ENCODE assay signal across 8 mouse cellular contexts in the genomic region with DNA sequence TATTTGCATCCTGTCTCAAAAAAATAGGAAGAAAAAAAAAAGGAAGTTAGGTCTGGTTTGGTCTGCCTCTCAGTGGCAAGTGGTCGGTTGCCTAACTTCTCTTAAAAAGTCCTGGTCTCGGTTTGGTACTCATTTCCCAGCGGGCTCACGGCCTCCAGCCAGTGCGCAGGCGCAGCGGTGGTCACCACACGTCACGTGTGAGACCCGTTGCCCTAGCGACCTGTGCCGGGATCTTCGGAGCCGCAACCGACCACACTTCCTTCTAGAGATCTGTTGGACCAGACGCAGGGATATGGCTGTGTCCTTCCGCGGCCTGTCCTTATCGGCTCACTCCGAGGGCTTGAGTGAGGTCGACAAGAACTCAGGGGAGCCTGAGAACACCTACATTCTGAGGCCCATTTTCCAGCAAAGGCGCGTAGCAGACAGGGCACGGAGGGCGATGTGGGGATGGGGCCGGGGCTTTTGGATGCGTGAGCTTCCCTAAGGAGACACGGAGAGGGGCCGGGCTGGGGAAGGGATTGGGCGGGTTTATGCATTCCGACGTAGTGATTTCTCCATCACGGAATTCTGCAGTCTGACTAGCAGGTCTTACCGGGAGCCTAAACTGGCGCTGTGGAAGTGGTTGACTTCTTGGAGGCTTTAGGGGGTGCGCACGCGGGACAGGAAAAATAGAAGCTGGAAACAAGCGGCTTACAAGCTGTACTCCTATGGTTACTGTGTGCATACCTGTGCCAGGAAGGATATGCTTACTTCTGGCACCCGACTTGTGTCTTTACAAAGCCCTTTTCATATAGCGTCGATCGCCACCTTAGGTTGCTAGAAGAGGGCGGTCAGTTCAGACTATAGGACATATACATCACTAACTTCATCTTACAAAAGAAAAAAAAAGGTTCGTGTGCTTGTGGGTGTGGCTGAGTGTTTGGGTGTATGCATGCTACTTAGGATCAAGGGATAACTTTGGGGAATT. TPM values are rescaled to one million over a fixed set of nuclear protein-coding genes. Genes with fewer than 3 reads are reported as not detected.
DNase-seq lines count a peak whose midpoint lies in the region; ATAC-seq and TF ChIP-seq lines count a peak whose summit lies in the region.

A gene (plus strand): TSS at position 186 of the 967 bp plus-strand sequence.

- under 1% methylated on average over 45 of the region's 45 CpGs for WGBS in hindbrain, embryonic 13.5 days

- peak within 1 kb of the TSS; percentile 84 for H3K9ac ChIP-seq in hindbrain, embryonic 13.5 days

- no peaks in the 10 kb centered on the region for H3K36me3 ChIP-seq in hindbrain, embryonic 13.5 days

- no peaks in the 10 kb centered on the region for H3K9me3 ChIP-seq in hindbrain, embryonic 13.5 days

- no peaks in the 10 kb centered on the region for H3K27me3 ChIP-seq in Patski
- no peaks in the 10 kb centered on the region for H3K27me3 ChIP-seq in hindbrain, embryonic 13.5 days

- ATAC-seq in Patski = peak; percentile 79
- peak; percentile 94 for ATAC-seq in hindbrain, embryonic 13.5 days (ENCODE audit: low FRiP score)

- peak within 1 kb of the TSS; percentile 93 for H3K27ac ChIP-seq in hindbrain, embryonic 13.5 days

- H3K4me1 ChIP-seq in hindbrain, embryonic 13.5 days (replicated peaks) = peaks cover 12% of the 10 kb centered on the region

- no peak for TF ChIP-seq CTCF in Patski (IDR thresholded peaks at IDR 0.05)

- CTCF ChIA-PET in Patski (lab: Charles Lee) = interaction anchor here (1.0 to 1.7 kb wide), 2 partner anchors 10 to 177 kb away, joined by 3 to 4 read pairs; a partner anchor contains a TSS

- H3K4me3 ChIP-seq in hindbrain, embryonic 13.5 days = peak within 1 kb of the TSS; percentile 68

- in situ Hi-C loops in Patski (cut with MboI; ENCODE audit: low pct_unique_long_range_greater_than_20kb) = no loop called here

- POLR2A ChIA-PET in Patski (lab: Charles Lee) = interaction anchor here (0.7 to 2.0 kb wide), 3 partner anchors 9 to 116 kb away, joined by 3 to 6 read pairs (median 4); no protein-coding TSS in a partner anchor

- H3K4me2 ChIP-seq in hindbrain, embryonic 13.5 days = peak within 1 kb of the TSS; percentile 77

- DNase-seq in Patski (ENCODE audit: low read depth, low spot score) = peak; percentile 82
- peak; percentile 95 to 96 for DNase-seq in cerebellum, postnatal 14 days
- peak; percentile 92 to 93 for DNase-seq in frontal cortex, postnatal 14 days (ENCODE audit: low spot score in 2 of 2)
- DNase-seq in layer of hippocampus, postnatal 25 days (ENCODE audit: extremely low spot score in 1 of 2, low spot score in 1 of 2) = peak; percentile 83
- DNase-seq in lung, postnatal 25 days (ENCODE audit: low spot score) = peak; percentile 96
- DNase-seq in retina, embryonic 14.5 days (ENCODE audit: low spot score) = peak; percentile 96
- peak; percentile 90 for DNase-seq in thymus, postnatal 4 days

RNA-seq across cellular contexts. Expression of the gene that starts here (rescaled TPM):
- polyA plus RNA-seq in Patski (2021) = 54.5 TPM
- 35.4 and 36.6 TPM in 2 replicates for polyA plus RNA-seq in hindbrain, embryonic 13.5 days (2015; fragmentation: Nextera tagmentation; extraction: Ambion mirVana)
- total RNA-seq in layer of hippocampus, postnatal 25 days (2021) = 10 to 100 TPM in 1 of 2 experiments, 1 to 10 TPM in 1; 9.8 to 14.4 TPM

Comparison
In these comparisons a context has a peak if more than half of its experiments do, and no peak if none do; other contexts are left out.
1. Peak in every context shown above with its lines: DNase-seq, ATAC-seq, H3K4me3 ChIP-seq and H3K27ac ChIP-seq.